Mouse (Mus musculus) testis, postnatal 14 days (tissue): Measurements from ENCODE around the gene Acot12.

ENCODE experiments used
- DNase-seq: peaks from one replicate; pipeline ENCODE4 v3.0.0; 2021; ENCODE audit warnings: low spot score

Acot12 gene

DNA sequence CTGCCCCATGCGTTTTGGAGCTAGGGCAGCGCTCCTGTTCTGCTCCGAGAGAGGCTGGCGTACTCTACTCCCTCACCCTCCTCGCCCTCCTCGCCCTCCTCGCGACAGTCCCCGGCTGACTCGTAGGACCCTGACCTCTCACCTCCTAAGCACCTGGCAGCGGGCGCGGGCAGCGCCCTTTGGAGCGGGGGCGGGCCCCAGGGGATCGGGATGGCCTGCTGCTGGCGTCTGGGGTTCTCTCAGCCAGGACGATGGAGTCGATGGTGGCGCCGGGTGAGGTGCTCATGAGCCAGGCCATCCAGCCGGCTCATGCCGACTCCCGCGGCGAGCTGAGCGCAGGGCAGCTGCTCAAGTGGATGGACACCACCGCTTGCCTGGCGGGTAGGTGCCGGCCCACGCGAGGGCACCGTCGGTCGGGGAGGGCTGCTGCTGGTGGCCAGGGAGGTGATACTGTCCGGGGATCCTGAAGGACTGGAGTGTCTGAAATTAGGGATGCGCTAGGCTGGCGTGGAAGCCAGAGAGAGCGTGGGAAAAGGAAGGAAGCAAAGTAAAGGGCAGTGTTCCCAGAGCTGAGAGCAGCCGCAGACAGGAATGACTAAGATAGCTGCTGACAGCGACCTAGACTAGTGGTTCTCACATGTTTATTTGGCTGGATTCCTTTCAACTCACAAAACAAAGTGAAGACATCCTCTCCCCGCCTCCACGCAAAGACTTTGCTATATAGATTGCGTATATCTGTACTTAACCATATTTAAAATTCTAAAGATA lies at the start of gene Acot12:
Gene Acot12, plus strand, starts transcription at position 233 of the 768 bp plus-strand sequence.
- peak; percentile 26 for DNase-seq

DNA sequence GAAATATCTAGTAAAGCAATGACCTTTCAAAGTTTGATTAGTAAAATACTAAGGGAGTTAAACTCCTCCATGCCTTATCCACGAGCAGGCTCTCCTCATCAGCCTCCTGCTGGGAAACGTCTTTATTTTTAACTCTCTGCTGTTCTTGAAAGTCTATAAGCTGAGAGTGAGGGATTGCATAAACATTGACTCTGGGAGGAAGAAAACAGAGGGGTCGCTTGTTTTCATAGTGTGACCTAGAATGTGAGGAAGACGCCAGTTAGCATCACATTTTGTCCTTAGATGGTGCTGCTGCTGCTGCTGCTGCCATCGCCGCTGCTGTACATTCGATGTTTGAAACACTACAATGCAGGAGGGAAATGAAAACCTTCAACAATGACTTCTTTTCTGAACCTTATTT lies 47.7 kb upstream of the Acot12 start:
- DNase-seq: no peak

DNA sequence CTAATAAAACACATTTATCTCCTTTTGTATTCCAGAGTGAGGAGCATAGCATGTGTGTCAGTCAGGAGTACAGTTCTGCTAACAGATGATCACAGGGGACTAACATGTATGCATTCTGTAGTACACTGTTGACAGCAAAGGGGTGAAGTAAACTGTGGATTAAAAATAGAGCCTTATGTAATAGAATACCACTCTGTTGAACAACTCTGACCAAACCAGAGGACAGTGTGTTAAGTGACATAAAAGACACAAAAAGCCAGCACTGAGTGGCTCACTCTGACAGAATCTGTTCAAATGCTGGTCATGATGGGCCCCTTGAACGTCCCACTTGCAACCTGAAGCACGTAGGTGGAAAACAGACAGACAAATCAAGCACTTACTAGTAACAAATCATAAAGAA lies 45.9 kb upstream of the Acot12 start:
- DNase-seq: no peak

- DNase-seq: no peak
Observed at GRCm38 (mm10) chr13:91696109-91696645, 45.1 kb upstream of the Acot12 start.

GRCm38 (mm10) chr13:91697011-91697410 lies 44.3 kb upstream of the Acot12 start:
- no peak for DNase-seq

DNA sequence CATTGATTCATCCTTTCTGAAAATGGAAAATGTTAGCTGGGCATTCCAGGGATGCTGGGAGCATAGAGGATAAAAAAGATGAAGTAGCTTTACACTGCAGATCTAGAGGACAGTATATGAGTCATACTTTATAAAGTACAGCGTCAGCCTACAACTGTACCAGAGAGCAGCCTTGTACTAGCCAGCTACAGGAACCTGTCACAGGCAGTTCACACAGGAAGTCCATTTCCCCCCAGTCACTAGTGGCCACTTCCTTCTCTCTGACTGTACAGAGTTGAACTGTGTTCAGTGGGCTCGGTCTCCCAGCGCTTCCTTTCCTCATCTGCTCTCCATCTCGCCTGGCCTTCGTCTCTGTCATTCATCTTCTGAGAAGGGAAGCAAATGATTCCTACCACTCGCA lies 39.0 kb upstream of the Acot12 start:
- no peak for DNase-seq

- no peak for DNase-seq
Observed at GRCm38 (mm10) chr13:91719487-91719886, 21.8 kb upstream of the Acot12 start.

GRCm38 (mm10) chr13:91723108-91723735 lies 18.1 kb upstream of the Acot12 start:
- no peak for DNase-seq

DNA sequence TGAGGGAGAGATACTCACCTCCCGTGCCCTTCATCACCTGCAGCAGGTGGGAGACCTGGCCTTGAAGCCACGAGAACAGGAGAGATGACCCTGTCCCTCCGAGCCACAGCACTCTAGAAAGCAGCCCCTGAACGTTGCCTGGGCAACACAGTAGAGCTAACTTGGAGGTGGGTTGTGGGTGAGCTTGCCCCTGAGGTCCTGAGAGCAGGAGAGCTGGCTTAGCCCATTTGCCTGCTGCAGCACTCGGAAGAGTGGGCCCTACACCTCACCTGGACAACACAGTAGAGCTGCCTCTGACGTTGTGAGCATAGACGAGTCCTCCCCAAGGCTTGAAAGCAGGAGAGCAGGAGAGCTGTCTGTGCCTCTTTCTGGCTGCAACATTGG lies 17.6 kb upstream of the Acot12 start:
- DNase-seq: no peak

GRCm38 (mm10) chr13:91724211-91724610 lies 17.1 kb upstream of the Acot12 start:
- DNase-seq: no peak

DNA sequence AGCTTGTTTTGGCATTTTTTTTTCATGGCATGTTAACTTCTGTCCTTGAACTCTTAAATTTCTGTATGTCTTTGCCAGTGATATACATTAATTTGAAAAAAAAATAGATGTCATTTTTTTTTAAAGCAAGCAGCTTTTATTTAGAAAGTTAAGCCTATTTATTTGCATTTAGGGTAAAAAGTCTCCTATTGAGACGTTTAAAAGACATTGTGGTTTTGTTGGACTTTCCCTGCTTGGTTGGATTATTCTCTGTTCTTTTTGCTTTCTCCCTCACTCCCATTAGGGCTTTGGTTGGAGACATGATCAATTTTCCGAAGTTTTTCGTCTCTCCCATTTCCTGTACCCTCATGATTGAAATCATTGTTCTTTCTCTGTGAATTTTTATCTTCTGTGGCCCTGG lies 16.2 kb upstream of the Acot12 start:
- DNase-seq: no peak

DNA sequence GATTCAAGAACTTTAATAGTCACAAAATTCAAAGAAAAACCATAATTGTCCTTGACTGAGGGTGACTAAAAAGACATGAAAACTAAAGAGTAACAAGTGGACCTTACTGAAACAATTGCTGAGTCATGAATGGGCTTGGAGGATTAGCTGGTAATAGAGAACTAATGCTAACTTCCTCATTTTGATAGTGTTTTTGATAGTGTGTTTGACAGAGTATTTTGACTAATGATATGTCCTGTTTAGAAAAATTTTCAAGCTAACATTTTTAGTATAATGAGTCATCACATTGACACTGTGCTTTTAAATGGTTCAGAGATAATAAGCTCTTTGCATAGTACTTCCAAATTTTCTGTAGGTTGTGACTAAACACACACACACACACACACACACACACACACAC lies 13.4 kb upstream of the Acot12 start:
- no peak for DNase-seq

GRCm38 (mm10) chr13:91737191-91737590 lies 4.1 kb upstream of the Acot12 start:
- DNase-seq: no peak

GRCm38 (mm10) chr13:91740851-91741250 lies 461 bp upstream of the Acot12 start:
- DNase-seq: no peak

- no peak for DNase-seq
Observed at GRCm38 (mm10) chr13:91743180-91743579, 1.9 kb downstream of the Acot12 start.

DNA sequence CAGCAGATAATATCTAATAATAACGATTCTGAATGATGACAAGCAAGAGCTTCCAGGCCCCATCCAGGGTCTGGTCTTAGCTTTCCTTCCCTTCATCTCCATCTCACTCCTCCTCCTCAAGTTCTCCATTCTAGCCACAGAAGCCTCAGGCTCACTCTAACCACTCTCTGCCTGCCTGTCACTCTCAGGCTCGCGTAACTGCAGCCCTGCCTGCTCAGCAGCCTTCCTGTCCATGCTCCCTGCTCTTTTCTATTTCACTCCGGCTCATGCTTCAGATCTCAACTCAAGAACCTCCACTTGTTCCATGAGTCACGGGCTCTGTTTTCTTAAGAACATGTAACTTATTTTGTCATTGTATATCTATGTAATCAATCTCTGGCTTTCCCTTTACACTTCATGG lies 5.2 kb downstream of the Acot12 start:
- DNase-seq: no peak

DNA sequence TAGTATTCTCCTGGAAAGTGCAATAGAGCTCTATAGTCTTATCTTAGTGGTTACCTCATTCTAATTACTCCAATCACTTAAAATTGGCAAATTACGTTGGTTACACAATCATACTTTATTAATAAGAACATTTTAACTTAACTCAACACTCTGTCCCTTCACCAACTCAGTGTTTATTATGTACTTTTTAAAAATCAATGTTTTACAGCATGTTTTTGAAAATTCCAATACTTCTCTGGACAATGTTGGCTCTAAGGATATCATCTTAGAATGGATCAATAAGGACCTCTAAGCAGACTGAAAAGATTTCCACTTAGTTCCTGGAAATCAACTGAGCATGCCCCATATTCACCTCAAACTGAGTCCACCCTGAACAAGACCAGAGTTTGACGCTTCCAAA lies 7.1 kb downstream of the Acot12 start:
- no peak for DNase-seq

- no peak for DNase-seq
Observed at GRCm38 (mm10) chr13:91749981-91750380, 8.7 kb downstream of the Acot12 start.

DNA sequence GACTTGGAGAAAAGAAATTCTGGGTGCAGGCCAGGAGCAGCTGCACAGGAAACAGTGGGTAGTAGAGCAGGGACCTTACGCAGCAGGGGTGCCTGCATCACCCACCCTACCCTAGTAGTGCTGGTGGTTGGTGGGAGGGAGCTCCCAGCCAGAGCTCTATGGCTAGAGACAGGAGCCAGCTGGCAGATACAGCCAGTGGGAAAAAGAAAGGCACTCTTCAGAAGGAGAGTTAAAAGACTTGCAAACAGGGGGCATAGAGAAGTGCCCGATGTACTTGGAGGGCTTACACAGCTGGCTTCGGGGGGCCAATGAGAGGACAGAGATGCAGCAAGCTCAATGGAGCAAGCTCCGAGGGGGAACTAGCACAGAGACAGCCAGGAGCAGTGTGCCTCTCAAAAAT lies 12.4 kb downstream of the Acot12 start:
- no peak for DNase-seq

DNA sequence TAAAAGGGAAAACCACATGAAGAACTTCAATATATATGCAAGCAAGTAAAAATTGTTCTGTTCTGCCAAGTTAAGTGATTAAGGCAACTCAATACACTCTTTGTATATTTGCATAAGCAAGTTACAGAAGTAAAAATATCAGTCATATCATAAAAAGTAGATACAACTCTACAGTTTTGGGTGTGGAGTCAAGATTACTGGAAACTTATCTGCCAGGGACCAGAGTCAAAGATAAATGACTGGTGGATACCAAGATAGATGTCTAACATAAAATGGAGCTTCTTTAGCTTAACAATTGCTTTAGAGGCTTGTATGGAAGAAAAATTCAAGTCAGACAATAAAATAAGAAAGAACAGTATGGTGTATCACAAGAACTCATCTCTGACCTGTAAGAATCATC lies 13.4 kb downstream of the Acot12 start:
- DNase-seq: no peak

DNA sequence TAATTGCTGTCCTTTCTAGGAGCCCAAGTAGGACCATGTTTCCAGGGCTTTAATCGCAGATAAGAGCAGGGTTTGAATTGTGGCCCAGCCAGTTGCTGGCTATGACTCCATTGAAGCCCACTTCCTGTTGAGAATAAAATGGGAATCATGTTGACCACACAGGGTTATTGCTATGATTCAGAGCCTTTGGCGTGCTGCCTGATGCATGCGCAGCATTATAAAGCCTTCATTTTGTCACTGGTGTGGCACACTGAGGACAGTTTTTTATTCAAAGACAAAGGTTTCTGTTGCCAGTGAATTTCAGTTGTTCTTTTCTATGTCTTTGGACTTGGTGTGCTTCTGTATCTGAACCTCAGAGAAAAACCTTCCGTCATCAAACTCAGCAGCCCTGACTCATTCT lies 14.9 kb downstream of the Acot12 start:
- no peak for DNase-seq

DNA sequence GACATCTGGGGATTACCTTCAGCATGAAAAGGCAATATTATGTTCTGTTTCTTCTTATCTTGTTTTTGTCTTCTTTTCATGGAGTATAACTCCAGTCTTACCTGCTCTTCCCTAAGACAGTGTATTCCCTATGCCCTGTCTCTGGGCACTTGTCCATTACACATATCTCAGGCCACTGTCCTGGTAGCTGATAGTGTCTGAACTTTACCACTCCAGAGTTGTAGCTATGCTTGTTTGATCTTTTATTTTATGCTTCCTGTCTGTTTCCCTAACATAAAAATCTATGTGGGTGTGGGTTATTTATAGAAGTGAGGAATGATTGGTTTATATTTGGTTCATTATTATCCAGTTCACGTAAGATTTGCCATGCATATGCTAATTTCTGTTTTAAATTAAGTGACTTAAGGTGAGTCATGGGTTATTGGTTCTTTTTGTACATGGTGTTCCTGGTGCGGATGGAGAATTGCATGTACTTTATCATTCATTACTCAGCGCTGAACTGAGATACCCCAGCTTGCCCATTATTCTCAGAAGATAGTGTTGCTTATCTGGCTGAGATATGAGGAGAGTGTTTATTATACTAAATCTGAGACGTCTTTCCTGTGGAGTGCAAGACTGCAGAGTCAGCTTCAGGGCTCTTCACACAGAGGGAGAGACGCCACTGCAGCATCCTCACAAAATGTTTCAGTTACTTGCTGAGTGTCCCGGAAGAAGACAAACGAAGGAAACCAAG lies 17.2 kb downstream of the Acot12 start:
- DNase-seq: no peak

DNA sequence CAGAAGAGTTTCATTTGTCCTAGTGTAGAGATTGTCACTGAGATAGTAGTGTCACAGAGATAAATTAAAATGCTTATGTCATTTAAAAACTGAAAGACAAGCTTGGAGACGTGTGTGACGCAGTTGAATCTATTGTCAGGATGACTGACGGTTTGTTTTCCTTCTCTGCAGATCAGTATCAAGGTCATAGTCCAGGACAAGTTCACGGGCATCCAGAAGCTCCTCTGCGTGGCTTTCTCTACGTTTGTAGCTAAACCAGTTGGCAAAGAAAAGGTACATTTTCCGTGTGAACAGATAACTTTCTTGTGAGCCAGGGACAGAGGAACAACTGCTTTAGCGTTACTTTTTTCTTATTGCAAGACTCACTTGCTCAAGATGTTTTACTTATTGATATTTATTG lies 18.5 kb downstream of the Acot12 start:
- DNase-seq: no peak
